Mouse (Mus musculus) forebrain, embryonic 14.5 days (tissue): Measurements from ENCODE around the gene Gast. TPM values are rescaled to one million over a fixed set of nuclear protein-coding genes. Genes with fewer than 3 reads are reported as not detected.
"Not testable (repeated sequence)": the region's sequence is repeated elsewhere in the genome, so short reads cannot be mapped to it uniquely, and the experiment has no call there.

ENCODE experiments used
- ATAC-seq: fragments of 200-750 bp; cut with Nextera tagmentation; 2 replicates; pipeline ENCODE4 v1.8.0; 2017; ENCODE audit warnings: mild to moderate bottlenecking, moderate library complexity
- DNase-seq: peaks from one replicate; pipeline ENCODE4 v3.0.0-alpha.2; 2015; ENCODE audit warnings: low spot score
- H3K27ac ChIP-seq: fragments of 300-500 bp; sonication (generic); 2 replicates; pipeline ENCODE4 v1.5.1; 2014; ENCODE audit warnings: low read depth, mild to moderate bottlenecking, control low read depth, low read length, moderate library complexity
- H3K27me3 ChIP-seq: fragments of 300-500 bp; sonication (generic); replicated peaks from 2 replicates; pipeline ENCODE4 v1.6.1; 2014; ENCODE audit warnings: low read length, control low read depth, mixed read lengths; ENCODE audit not compliant: control insufficient read depth, insufficient read depth
- H3K36me3 ChIP-seq: fragments of 300-500 bp; sonication (generic); 2 replicates; pipeline ENCODE4 v1.6.1; 2014; ENCODE audit warnings: low read length, control low read depth; ENCODE audit not compliant: control insufficient read depth, insufficient read depth
- H3K4me1 ChIP-seq: fragments of 300-500 bp; sonication (generic); 2 replicates; pipeline ENCODE4 v1.6.1; 2014; ENCODE audit warnings: antibody characterized with exemption, low read length, control low read depth; ENCODE audit not compliant: control insufficient read depth, insufficient read depth
- H3K4me2 ChIP-seq: fragments of 300-500 bp; sonication (generic); 2 replicates; pipeline ENCODE4 v1.6.1; 2014; ENCODE audit warnings: mild to moderate bottlenecking, control low read depth, low read length
- H3K4me3 ChIP-seq: fragments of 300-500 bp; sonication (generic); 2 replicates; pipeline ENCODE4 v1.5.1; 2014; ENCODE audit warnings: low read depth, low read length, control low read depth
- H3K9ac ChIP-seq: fragments of 300-500 bp; sonication (generic); 2 replicates; pipeline ENCODE4 v1.6.1; 2014; ENCODE audit warnings: mild to moderate bottlenecking, low read length, control low read depth, moderate library complexity
- H3K9me3 ChIP-seq: fragments of 300-500 bp; sonication (generic); replicated peaks from 2 replicates; pipeline ENCODE4 v1.6.1; 2016; ENCODE audit warnings: low read length, control low read depth, mixed read lengths; ENCODE audit not compliant: control insufficient read depth
- WGBS: fragments of 180-500 bp; shearing (Covaris S2); extraction: QIAGEN DNeasy Blood & Tissue Kit; methylation state at CpG from one replicate; pipeline ENCODE4 v1.1.7; 2014; 5-methylcytosine and 5-hydroxymethylcytosine counted together
- polyA plus RNA-seq: library from polyadenylated mRNA; unstranded; fragments of >200 nt; fragmentation: Nextera tagmentation; extraction: Ambion mirVana; gene quantifications from 2 replicates; pipeline ENCODE4 v1.2.1, GENCODE M21; 2014

Gene Gast
- polyA plus RNA-seq, 1 experiment from 2014 or later: 0.43 TPM

- H3K27me3 ChIP-seq: no peaks in the 10 kb centered on the region
- H3K9ac ChIP-seq: no peak overlapping the region; the same call in 1 of the 2 replicates
- peak overlapping the region; percentile 24 for H3K4me3 ChIP-seq
- ATAC-seq (no peak; the same call in 1 of the 2 replicates), DNase-seq (peak; percentile 43)
- H3K4me2 ChIP-seq: peak overlapping the region; percentile 53
- H3K27ac ChIP-seq: peak overlapping the region; percentile 49; the same call in 1 of the 2 replicates
- H3K9me3 ChIP-seq: no peaks in the 10 kb centered on the region
- 88% methylated on average over 10 of the region's 10 CpGs for WGBS
- 0 out of 2 replicates have a peak, but pooled peaks cover 2% of the 10 kb centered on the region for H3K4me1 ChIP-seq
- peaks cover 23% of the 10 kb centered on the region for H3K36me3 ChIP-seq
Observed at GRCm38 (mm10) chr11:100318529-100319451, 15.4 kb upstream of the Gast start.

- H3K9ac ChIP-seq: peak within 1 kb of the TSS; percentile 95
- under 1% methylated on average over 53 of the region's 58 CpGs for WGBS
- H3K27me3 ChIP-seq: no peaks in the 10 kb centered on the region
- DNase-seq (peak; percentile 100), ATAC-seq (peak; percentile 93)
- no peaks in the 10 kb centered on the region for H3K9me3 ChIP-seq
- H3K4me2 ChIP-seq: peak within 1 kb of the TSS; percentile 78
- peak within 1 kb of the TSS; percentile 97 for H3K27ac ChIP-seq
- peak within 1 kb of the TSS; percentile 81 for H3K4me3 ChIP-seq
- H3K36me3 ChIP-seq: peaks cover 23% of the 10 kb centered on the region
- 0 out of 2 replicates have a peak, but pooled peaks cover 2% of the 10 kb centered on the region for H3K4me1 ChIP-seq
Observed at GRCm38 (mm10) chr11:100319492-100320171, 14.6 kb upstream of the Gast start, which contains the start of gene Eif1. TSS of gene Eif1 (plus strand) at chr11:100319885.

- 1% methylated on average over 37 of the region's 40 CpGs for WGBS
- ATAC-seq (peak; percentile 85), DNase-seq (peak; percentile 98)
- Histone ChIP-seq H3K9ac (peak overlapping the region; percentile 95), H3K4me2 (peak overlapping the region; percentile 78), H3K27me3 (no peaks in the 10 kb centered on the region), H3K9me3 (no peaks in the 10 kb centered on the region), H3K27ac (peak overlapping the region; percentile 97), H3K4me3 (peak overlapping the region; percentile 81), H3K4me1 (0 out of 2 replicates have a peak, but pooled peaks cover 2% of the 10 kb centered on the region), H3K36me3 (peaks cover 23% of the 10 kb centered on the region)
Observed at GRCm38 (mm10) chr11:100320172-100320630, 14.0 kb upstream of the Gast start.

GRCm38 (mm10) chr11:100320701-100321410 is 13.4 kb upstream of the Gast start:
- H3K9ac ChIP-seq: peak overlapping the region; percentile 95
- H3K4me3 ChIP-seq: peak overlapping the region; percentile 81
- peak overlapping the region; percentile 97 for H3K27ac ChIP-seq
- not testable (repeated sequence) for H3K4me1 ChIP-seq, ATAC-seq, DNase-seq, H3K27me3 ChIP-seq, H3K9me3 ChIP-seq
- WGBS: 19% methylated on average over 11 of the region's 11 CpGs
- H3K36me3 ChIP-seq: peaks cover 23% of the 10 kb centered on the region
- peak overlapping the region; percentile 78 for H3K4me2 ChIP-seq

GRCm38 (mm10) chr11:100321479-100322305 is 12.5 kb upstream of the Gast start:
- not testable (repeated sequence) for H3K9ac ChIP-seq, H3K27me3 ChIP-seq, H3K4me3 ChIP-seq, H3K9me3 ChIP-seq, ATAC-seq, H3K4me2 ChIP-seq, DNase-seq, H3K4me1 ChIP-seq, H3K27ac ChIP-seq
- WGBS: 78% methylated on average over 7 of the region's 7 CpGs
- H3K36me3 ChIP-seq: peaks cover 23% of the 10 kb centered on the region

GRCm38 (mm10) chr11:100322591-100323258 is 11.5 kb upstream of the Gast start:
- DNase-seq (no peak), ATAC-seq (no peak)
- Histone ChIP-seq H3K27me3 (no peaks in the 10 kb centered on the region), H3K4me1 (0 out of 2 replicates have a peak, but pooled peaks cover 2% of the 10 kb centered on the region), H3K4me2 (no peak overlapping the region), H3K36me3 (peaks cover 23% of the 10 kb centered on the region), H3K27ac (no peak overlapping the region), H3K9me3 (no peaks in the 10 kb centered on the region), H3K9ac (no peak overlapping the region), H3K4me3 (no peak overlapping the region)
- WGBS: 61% methylated on average over 3 of the region's 3 CpGs

- no peak overlapping the region for H3K27ac ChIP-seq
- WGBS: 16% methylated on average over 3 of the region's 3 CpGs
- H3K9ac ChIP-seq: no peak overlapping the region
- ATAC-seq (no peak), DNase-seq (peak; percentile 80)
- 0 out of 2 replicates have a peak, but pooled peaks cover 2% of the 10 kb centered on the region for H3K4me1 ChIP-seq
- H3K4me2 ChIP-seq: no peak overlapping the region
- H3K9me3 ChIP-seq: no peaks in the 10 kb centered on the region
- H3K27me3 ChIP-seq: no peaks in the 10 kb centered on the region
- H3K36me3 ChIP-seq: peaks cover 23% of the 10 kb centered on the region
- no peak overlapping the region for H3K4me3 ChIP-seq
Observed at GRCm38 (mm10) chr11:100323578-100323977, 10.6 kb upstream of the Gast start.
